20 mouse cellular contexts compared by ENCODE assay signal in the genomic region with DNA sequence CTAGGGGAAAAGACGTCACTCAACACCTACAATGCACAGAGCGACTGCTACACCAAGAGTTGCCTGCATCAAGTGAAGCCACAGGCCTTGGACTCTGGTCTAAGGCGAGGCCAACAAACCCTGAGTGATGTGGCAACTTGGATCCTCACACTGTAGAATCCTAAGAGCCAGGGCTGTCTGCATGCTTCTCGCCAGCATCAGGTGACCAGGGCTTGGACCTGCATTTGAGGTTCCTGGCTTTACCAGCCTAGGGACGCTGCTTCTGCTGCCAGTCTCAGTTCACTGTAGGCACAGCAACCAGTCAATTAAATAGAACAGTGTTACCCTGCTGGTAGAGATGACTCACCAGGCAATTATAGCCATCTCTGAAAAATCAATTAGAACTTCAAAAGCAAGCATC. TPM values are rescaled to one million over a fixed set of nuclear protein-coding genes. Genes with fewer than 3 reads are reported as not detected.
DNase-seq lines count a peak whose midpoint lies in the region; TF ChIP-seq lines count a peak whose summit lies in the region.
"Had no signal": no experiment of that assay in that cellular context is flagged by ENCODE, and none has a peak within 500 bp of the region (broad histone marks: within the 10 kb centered on the region; RNA-seq: fewer than 3 reads in every experiment).

No protein-coding gene starts in this region.

- DNase-seq in gastrocnemius, adult 2 months = peak; percentile 75
- no peak for DNase-seq in gastrocnemius, postnatal 10 days
- DNase-seq in MN1 (ENCODE audit: low spot score) = peak; percentile 22
- DNase-seq in brain, embryonic 14.5 days (ENCODE audit: low read depth) = peak; percentile 23
- peak; percentile 31 for DNase-seq in skeletal muscle tissue, adult 2 months (ENCODE audit: low read depth, low spot score)
- DNase-seq in T-cell, adult 2 months (ENCODE audit: low spot score) = no peak
- no peak for DNase-seq in kidney, postnatal 14 days
- DNase-seq: adrenal gland, adult 8-10 months; cerebellum, adult 18-20 months; heart, postnatal 4 days; kidney, adult 2 months had no signal

- 0 out of 2 replicates have a peak overlapping the region, but pooled peaks have one; percentile 20 for H3K27ac ChIP-seq in gastrocnemius, adult 2 months
- H3K27ac ChIP-seq: embryonic facial prominence, embryonic 10.5 days; forebrain, embryonic 10.5 days; heart, embryonic 13.5 days; hindbrain, embryonic 12.5 days had no signal

- TF ChIP-seq POLR2A in brain, embryonic 14.5 days (IDR thresholded peaks at IDR 0.05; ENCODE audit: borderline replicate concordance, extremely low read depth, insufficient read depth, insufficient read length, poor library complexity, severe bottlenecking) = no peak

- TF ChIP-seq CTCF in gastrocnemius, adult 2 months (IDR thresholded peaks at IDR 0.05) = no peak
- TF ChIP-seq CTCF in brain, embryonic 14.5 days (IDR thresholded peaks at IDR 0.05; ENCODE audit: borderline replicate concordance, extremely low read depth, insufficient read depth, insufficient read length) = no peak

- intact Hi-C loops in gastrocnemius, adult 2 months (cut with DNase I) = no loop called here

- H3K4me3 ChIP-seq in gastrocnemius, adult 2 months = no peak overlapping the region
- H3K4me3 ChIP-seq: embryonic facial prominence, embryonic 10.5 days; erythroblast, embryonic 14.5 days; forebrain, embryonic 10.5 days; heart, embryonic 13.5 days; hindbrain, embryonic 12.5 days had no signal

RNA-seq across cellular contexts. Expression of gene Cpxm2, which starts 42.8 kb away (rescaled TPM):
- total RNA-seq in gastrocnemius, adult 2 months (2021) = 10 to 100 TPM in 1 of 2 experiments, 1 to 10 TPM in 1; 5.2 to 17.2 TPM
- 10 to 100 TPM; 13.1 to 14.6 TPM for total RNA-seq in gastrocnemius, postnatal 10 days (2021)
- 1.4 and 3.1 TPM in 2 replicates for polyA plus RNA-seq in brain, embryonic 14.5 days (2012; rRNA removed)
- total RNA-seq: granulocyte monocyte progenitor cell, adult 5-6 weeks; MEL had no signal
- polyA plus RNA-seq: C2C12; erythroblast, embryonic 14.5 days; inflammation-experienced regulatory T-cells, adult 6 months had no signal

Comparison
In these comparisons a context has a peak if more than half of its experiments do, and no peak if none do; other contexts are left out.
1. DNase-seq: peak in gastrocnemius, adult 2 months (single experiment), MN1 (single experiment), brain, embryonic 14.5 days (single experiment) and skeletal muscle tissue, adult 2 months (single experiment); none in gastrocnemius, postnatal 10 days (single experiment), T-cell, adult 2 months (single experiment) and kidney, postnatal 14 days (single experiment).